Mouse (Mus musculus): ENCODE measurements at regions not wholly inside any gene's neighbourhood (a gene's known extent, or its start where the extent isn't known, plus 50 kb on each side); places are given as distances from the start of the nearest gene placed in this dataset.

DNA sequence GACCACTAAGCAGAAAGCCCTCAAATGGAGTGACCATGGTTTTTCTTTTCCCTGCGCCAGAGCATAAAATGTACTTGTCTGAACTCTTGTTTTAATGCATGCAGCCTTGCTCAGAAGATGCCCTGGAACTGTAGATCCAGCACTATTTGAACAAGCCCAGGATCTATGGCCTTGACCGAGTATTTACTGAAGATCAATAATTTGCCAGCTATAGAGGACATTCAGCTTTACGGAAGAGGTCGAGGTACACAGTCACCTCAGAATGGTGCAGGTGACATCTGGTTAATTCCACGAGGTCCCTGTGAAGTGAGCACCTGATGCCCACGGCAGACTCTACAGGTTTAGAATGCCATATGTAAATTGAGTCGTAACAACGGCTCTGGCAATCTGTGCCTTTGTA, 130.1 kb downstream of the Snx10 start:
- TF ChIP-seq CTCF (IDR thresholded peaks at IDR 0.05; ENCODE audit: control insufficient read depth, insufficient read depth, low read length) (no peak), POLR2A (IDR thresholded peaks at IDR 0.05; ENCODE audit: borderline replicate concordance, control insufficient read depth, low read depth, low read length) (no peak)

Measured in bone marrow, adult 2 months (tissue).